Mouse (Mus musculus): ENCODE results near the gene Ccdc127.

The Ccdc127 gene

DNA sequence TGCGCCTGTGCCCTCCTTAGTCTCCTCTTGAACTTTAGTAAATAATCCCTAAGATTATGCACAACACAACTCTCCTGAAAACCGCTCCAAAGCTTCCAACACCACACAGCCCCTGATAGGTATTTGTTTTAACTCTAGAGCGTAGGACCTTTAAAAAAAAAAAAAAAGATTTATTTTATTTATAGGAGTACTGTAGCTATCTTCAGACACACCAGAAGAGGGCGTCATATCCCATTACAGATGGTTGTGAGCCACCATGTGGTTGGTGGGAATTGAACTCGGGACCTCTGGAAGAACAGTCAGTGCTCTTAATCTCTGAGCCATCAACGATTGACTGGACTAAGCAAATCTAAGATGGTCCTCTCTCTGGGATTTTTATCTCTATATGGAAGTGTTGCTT, 39.6 kb downstream of the Ccdc127 start:
- no peak for DNase-seq (ENCODE audit: extremely low read depth, low read depth)

DNA sequence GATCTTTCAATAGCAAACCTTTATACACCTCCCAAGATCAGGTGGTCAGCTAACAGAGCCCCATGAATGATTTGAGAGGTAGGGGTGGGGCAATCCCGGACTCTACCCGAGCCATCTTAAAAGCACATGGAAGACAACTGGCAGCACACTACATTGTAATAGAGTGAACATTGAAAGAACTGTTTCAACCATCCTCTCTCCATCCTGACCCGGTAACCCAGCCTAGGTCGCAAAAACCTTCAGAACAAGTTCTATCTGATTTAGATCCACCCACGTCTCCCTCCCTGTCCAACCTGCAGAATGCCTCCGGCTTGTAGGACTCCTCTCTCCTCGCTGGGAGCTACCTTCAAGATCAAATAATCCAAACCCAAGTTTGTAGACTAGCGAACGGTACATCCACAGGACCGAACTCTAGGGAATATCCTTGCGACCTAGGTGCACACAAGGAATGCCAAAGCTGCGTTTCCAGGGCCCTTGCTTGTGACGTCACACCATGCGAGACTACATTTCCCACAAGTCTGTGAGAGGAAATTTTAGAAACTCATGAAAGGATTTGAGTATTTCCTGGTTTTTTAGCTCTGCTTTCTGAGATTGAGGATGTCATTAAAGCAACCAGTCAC, 40.4 kb downstream of the Ccdc127 start, which contains the start of gene Zfp72:
Gene Zfp72 (minus strand): TSS at position 466 of the 620 bp plus-strand sequence.
- DNase-seq (ENCODE audit: extremely low read depth, low read depth), result peak; percentile 66

DNA sequence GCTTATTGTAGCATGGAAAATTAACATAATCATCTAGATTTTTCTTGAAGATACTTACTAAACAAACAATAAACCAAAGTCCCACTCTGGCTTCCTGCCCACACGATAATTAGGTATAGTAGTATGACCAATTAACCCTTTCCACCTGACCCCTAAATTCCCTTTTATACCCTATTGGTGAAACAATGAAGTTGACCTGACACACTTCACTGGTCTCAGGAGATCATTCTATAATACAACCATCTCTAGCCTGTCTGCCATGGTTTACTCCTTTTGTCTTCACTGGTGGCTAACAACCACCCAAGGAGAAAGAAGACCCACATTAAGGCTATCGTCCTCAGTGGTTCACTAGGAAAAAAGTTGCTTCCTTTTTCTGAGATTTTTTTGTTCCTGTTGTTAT, 41.0 kb downstream of the Ccdc127 start:
- DNase-seq (ENCODE audit: extremely low read depth, low read depth), result no peak

DNA sequence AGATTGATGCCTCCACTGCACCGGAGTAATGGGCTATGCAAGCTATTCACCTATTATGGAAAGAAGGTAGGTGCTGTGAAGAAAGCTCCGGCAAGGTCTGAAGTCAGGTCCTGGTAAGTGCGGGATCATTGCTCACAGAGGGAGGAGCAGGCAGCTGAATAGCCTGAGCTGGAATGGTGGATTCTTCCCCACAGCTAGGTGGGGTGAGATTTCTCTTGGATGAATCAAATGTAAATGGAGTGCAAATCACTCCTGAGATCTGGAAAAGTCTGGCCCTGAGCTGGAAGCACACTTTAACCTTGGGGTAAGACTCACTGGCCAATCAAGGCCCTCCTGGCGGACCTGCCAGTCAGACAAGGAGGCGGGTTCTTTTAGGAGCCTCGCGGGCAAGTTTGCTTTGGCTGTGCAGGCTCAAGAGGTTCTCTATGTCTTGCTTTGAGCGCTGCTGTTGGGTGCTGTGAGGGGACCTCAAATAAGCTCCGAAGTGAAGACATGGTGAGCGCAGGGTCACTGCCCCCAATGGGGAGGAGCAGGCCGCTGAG, 49.3 kb downstream of the Ccdc127 start, which contains the start of gene Ftl1-ps1:
Gene Ftl1-ps1 (plus strand): TSS at position 397 of the 542 bp plus-strand sequence.
- DNase-seq (ENCODE audit: extremely low read depth, low read depth), result no peak

Data from MEL-GATA-1-ER (cell line).